Mouse (Mus musculus) gastrocnemius, postnatal 36 days (tissue): Measurements from ENCODE around the gene Lama4. TPM values are rescaled to one million over a fixed set of nuclear protein-coding genes. Genes with fewer than 3 reads are reported as not detected.

Experiments used
- DNase-seq, 2 experiments: peaks; one replicate each; pipeline ENCODE4 v3.0.0; 2022
- intact Hi-C: fragments of 180-260 bp; cut with DNase I; formaldehyde crosslinking; loops from one replicate; pipeline ENCODE4 v1.15.1; 2025
- total RNA-seq, 2 experiments: library from RNA; stranded (reverse); gene quantifications; 2 replicates each; pipeline ENCODE4 v1.2.3; 2021

Lama4 gene
- total RNA-seq, 2 experiments from 2014 or later: 19.0 to 21.4 TPM

DNA sequence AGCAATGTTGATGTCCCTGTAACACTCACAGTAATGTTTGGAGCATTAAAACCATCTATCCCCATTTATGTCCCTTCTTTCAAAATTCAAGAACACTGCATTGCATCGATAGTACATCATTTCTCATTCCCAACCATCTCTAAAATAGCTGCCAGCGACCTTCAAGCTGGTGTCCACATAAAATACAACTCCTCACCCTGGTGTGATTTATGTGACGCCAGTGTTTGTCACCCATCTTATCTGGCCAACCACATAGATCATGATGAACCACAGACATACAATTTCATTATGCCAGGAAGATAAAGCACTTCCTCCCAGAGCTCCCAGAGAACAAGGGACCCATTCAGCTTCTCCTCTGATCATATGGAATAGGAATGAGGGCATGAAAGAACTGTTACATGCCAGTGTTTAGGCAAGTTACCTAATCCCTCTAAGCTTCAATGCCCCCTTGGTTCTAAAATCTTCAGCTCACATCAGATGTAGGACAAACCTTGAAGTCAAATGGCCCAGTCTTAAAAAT lies 79.2 kb downstream of the Lama4 start:
- DNase-seq: no peak
- intact Hi-C loops: no loop called here

DNA sequence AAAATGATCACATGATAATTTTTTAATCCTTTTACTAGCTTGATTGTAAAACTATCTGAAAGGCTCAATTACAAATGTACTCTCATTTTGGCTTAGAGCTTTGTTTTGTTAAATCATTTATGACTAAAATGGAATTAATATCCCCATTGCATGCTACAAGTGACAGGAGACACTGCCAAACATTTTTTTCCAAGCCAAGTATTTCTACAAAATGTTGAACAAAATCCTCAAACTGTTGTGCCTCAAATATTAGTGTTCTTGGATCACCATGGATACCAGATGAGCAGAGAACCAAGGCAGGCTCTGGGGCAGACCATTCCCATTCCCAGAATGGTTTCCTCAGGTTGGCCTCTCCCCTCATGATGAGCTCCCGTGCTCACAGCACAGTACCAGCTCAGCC lies 79.8 kb downstream of the Lama4 start:
- no peak for DNase-seq
- intact Hi-C loops: no loop called here

DNA sequence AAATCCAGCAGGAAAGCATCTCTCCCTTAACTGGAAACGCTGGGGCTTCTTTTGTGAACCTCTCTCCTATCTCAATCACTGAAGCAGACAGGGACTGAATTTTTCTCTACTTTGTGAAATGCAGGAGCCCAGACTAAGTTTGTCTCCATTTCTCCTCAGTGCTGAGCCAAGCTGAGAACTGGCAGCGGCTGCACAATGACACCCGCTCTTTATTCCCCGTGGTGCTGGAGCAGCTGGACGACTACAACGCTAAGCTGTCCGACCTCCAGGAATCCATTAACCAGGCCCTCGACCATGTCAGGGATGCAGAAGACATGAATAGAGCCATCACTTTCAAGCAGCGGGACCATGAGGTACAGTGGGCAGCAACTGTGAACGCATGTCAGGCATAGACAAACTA lies 82.5 kb downstream of the Lama4 start:
- intact Hi-C loops: no loop called here
- DNase-seq: peak in 1 of 2 experiments; percentile 28

DNA sequence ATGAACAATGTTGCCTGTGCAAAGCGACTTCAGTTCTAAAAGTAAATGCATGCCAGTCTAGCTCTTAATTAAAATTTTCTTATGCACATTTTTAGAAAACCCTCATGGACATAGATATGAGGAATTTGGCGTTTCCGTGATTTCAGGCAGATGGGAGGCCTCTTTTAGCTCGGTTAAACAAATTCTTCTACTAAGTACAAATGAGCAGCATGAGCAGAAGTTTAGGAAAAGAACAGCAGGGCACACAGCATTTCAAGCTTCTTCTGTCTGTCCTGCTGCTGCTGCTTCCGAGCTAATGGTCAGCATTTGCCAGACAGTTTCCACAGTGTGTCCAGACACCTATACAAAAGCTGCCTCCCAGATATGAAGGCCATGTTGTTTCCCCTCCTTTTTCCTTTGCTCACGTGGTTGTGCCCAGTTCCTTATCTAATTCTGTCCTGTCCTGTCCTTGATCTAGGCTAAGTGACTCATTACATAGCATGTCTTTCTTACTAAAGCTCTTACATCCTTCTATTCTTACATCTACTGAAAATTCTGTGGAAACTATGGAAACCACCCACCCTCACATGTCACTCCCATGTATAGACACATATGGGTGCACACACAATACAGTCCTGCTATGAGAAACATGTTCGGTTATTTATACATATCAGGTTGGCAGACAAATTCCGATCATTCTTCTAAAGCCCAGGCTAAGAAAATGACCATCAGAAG lies 84.4 kb downstream of the Lama4 start:
- no peak for DNase-seq
- intact Hi-C loops: no loop called here

DNA sequence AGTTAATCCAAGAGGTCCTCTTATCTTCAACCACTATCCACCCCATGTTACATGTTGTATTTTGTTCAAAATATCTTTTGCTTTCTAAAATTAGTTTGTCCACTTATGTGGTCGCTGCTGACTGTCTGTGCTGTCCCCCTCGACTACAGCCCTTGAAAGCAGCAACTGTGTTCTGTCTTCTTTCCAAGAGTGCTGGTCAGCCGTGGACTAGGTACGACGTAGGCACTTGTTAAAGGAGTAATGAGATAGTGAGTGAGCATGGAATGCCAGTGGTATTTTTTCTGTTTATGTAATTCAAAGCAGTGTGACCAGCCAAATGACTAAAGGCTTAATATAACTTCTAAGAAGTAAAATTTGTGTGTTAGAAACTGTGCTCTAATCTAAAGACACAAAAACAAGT lies 90.7 kb downstream of the Lama4 start:
- DNase-seq: no peak

DNA sequence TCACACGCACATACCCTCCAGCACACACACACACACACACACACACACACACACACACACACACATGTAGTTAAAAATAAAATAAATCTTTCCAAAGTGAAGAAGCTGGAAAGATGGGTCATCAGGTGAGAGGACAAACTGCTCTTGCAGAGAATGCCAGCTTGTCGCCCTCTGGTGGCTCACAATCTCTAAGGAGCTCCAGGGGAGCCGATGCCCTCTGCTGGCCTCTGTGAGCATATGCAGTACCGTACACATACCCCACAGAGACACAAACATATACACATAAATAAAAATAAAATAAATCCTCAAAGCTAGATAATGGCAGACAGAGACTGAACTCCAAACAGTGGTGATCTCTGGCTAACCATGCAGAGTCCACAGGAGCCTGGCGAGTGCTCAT lies 99.4 kb downstream of the Lama4 start:
- intact Hi-C loops: no loop called here

More for the DNA sequence above, 90.7 kb downstream of the Lama4 start:
- intact Hi-C loops: no loop called here

DNA sequence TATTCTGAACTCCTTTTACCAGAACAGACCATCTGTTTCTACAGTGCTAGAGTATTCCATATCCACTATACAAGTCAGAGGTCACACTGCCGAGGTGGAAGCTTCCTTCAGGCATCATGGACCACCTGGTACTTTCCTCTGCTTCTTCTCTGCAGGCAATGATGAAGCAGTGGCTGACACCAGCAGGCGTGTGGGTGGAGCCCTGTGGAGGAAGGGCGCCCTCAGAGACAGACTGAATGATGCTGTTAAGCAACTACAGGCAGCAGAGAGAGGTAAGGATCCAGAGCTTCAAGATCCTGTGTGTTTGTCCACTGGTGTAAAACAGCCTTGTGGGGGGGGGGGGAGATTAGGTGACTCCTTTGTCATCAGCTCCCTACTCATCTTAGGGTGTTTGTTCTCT lies 100.1 kb downstream of the Lama4 start:
- DNase-seq: no peak
- intact Hi-C loops: no loop called here

More for the DNA sequence above, 99.4 kb downstream of the Lama4 start:
- DNase-seq: no peak

DNA sequence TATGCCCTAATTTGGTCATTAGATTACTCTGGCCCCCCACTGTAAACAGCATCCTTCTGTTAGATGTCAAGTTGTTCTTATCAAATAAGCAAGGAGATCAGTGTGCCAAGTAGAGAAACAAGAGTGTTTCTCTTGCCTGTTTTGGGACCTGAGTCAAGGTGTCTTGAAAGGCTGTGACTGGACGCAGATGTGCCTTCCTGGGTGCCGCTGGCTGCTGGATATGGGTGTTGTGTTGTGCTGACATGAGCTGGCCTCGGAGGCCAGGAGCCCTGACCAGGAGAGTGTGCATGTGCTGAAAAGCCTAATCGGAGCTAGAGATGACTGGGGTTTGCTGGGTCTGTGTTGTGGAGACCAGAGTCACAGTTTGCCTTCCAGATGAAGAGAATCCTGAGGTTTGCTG lies 100.7 kb downstream of the Lama4 start:
- DNase-seq: no peak
- intact Hi-C loops: no loop called here

DNA sequence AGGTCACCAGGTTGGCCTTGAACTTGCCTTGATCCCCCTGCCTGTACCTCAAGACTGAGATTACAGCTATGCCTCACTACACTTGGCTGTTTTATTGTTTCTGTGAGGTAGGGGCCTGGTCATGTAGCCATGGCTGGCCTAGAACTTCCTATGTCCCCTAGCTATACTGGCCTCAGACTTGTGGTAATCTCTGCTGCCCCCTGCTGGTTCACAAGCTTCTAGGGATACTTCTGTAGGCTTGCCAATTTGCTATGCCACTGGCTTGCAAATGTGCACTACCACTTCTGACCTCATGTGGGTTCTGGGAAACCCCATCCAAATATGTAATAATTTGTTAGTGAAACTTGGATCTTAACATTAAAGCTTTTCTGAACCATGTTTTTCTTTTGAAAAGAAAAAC lies 101.6 kb downstream of the Lama4 start:
- DNase-seq: peak; percentile 45 to 60

DNA sequence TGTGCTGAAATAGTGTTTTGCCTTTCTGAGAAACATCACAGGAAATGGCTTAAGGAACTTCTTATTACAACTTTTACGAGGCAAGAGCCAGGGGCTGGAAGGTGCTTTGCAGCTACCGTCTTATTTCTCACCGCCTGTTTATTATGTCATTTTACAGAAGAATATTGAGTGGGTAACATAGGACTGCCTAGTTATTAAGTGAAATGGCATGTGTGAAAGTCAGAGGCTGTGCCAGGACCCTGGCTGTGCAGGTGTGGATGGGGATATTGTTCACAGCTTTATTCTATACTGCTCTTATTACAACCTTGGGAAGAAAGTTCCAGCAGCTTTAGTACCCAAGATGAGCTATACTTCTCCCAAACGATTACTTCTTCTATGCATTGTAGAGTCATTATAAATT lies 106.7 kb downstream of the Lama4 start:
- DNase-seq: no peak
- intact Hi-C loops: no loop called here

More for the DNA sequence above, 101.6 kb downstream of the Lama4 start:
- intact Hi-C loops: no loop called here

DNA sequence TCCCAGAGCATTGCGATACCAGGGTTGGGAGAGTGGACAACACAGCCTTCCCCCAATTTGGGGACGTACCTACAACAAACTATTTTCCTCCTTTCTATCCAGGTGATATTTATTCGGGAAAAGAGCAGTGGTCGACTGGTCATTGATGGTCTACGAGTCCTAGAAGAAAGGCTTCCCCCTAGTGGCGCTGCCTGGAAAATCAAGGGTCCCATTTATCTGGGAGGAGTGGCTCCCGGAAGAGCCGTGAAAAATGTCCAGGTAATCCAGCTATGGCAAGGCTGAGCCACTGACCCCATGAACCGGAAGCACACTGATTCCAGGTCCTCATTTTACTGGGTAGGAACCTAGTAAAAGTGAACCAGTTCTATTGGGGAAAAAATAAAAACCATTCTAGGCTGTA lies 131.7 kb downstream of the Lama4 start:
- DNase-seq: peak in 1 of 2 experiments; percentile 15
- intact Hi-C loops: no loop called here

DNA sequence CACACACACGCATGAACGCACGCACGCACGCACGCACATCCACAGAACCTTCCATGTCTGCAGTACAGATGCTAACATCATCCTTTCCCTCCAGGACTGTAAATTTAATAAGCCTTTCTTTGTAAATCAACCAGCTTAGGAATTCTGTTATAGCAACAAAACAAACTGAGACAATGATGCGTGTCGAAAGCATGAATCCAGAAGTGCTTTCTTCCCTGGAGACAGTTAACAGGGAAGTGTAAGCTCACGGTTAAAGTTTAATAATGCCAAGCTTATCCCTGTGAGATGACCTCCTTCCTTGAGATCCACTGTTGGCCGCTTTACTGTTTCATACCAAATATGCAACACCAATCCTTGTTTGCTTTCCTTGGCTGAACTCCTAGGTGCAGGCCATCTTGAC lies 133.4 kb downstream of the Lama4 start:
- DNase-seq: no peak
- intact Hi-C loops: no loop called here

DNA sequence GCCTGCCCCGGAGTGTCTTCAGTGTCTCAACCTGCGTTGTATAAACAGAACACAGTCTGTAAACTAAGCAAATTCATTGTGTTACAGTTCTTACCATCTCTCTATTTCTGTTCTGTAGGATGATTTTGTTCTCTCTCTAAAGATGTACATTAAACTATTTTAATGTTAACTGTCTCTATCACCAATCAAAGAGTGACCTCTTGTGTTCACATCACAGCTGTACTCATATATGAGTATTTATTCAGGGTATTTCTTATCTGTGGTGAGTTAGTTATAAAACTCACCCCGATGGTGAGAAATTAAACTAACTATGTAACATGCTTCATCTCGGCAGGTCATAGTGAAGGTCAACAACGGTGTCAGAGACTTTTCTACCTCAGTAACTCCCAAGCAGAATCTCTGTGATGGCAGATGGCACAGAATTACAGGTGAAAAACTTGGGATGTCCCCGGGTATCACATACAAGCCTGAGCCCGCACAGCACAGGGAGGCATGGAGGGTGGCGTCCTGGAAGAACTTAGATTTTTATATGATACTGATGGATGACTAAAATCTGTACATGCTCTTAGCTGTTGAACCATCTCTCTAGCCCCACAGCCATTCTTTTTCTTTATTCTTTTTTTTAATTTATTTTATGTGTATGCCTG lies 139.6 kb downstream of the Lama4 start:
- no peak for DNase-seq
- intact Hi-C loops: no loop called here

DNA sequence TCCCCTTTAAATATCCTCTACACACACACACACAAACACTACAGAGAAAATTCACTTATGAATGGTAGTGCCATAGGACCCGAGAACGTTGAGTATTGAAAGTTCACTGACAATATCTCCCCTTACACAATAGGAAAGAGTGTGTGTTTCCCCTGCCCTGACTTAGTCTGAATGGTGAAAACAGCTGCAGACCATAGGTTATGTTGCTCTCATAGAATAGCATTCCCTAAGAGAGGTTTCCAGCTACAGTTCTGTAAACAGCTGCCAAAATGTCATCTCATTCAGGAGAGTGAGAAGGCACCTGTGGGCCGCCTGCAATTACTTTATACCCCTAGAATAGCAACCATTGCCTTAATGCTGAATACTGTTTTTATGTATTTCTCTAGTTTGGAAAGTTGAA lies 141.1 kb downstream of the Lama4 start:
- intact Hi-C loops: no loop called here

DNA sequence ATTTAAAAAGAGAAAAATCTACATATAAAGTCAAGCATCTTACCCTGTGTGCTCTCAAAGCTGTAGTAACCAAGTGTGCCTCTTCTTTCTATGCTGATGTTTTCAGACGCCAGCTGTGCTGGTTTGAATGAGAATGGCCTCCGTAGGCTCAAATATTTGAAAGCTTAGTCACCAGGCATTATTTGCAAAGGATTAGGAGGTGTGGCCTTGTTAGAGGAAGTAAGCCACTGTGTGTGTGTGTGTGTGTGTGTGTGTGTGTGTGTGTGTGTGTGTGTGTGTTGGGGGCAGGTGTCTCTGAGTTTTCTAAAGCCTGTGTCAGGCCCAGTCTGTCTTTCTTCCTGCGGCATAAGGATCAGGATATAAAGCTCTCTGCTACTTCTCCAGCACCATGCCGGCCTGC lies 141.6 kb downstream of the Lama4 start:
- no peak for DNase-seq
- intact Hi-C loops: no loop called here

More for the DNA sequence above, 141.1 kb downstream of the Lama4 start:
- no peak for DNase-seq

DNA sequence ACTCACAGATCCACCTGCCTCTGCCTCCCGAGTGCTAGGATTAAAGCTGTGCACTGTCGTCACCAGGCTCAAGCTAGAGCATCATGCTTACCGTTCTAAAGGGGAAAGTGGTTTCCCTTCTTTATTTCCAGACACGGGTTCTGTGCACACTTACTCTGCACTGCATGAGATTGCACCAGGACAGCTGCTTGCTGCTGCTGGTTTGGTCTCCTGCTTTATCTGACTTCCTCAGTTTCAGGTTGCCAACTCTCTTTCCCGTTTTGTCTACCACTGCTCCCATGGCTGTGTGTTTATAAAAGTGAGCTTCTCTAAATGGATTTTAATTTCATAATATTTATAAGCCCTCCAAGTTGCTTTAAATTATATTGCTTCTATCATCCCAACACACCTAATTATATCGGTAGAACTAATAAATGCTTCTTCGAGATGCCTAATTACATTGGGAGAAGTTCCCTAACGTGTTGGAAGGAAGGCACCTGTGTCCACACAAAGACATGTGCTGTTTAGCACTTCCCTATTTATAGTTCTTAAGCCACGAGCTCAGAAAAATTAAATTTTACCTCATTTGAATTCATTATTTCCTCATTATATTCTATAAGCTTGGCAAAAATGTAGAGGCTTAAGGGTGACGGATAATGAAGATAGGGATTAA lies 143.6 kb downstream of the Lama4 start:
- intact Hi-C loops: no loop called here
- no peak for DNase-seq

DNA sequence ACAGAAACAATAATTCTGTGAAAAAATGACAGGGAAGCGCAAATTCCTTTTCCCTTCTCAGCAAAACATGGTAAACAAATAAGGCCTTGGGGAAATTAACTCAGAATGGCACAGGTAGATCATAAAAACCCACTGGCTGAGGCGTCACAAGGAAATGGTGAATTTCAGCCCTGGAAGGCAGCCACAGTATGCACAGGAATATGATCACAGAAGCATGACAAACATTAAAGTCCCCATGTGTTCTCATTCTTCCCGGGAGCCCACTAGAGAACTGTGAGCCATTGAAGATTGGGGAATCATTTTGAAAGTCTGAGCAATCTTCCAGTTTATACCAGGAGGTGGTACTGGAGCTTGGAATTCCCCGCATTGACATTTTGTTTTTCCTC lies 144.2 kb downstream of the Lama4 start:
- intact Hi-C loops: no loop called here
- no peak for DNase-seq

DNA sequence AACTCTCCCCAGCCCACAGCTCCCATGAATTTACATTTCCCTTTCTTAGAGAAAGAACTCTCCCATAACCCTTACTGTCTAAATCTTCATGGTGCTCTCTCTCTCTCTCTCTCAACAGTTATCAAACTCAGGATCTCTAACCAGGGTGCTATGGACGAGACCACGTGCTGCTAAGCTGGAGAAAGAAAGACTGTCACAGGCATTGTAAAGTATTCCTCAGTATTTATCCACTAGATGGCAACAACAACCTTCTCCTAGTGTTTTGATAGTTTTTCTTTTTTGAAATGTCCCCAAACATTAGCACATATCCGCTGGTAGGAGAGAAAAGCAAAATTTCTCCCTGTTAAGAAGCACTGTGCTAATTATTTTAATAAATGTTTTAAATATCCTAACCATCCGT lies 156.1 kb downstream of the Lama4 start:
- intact Hi-C loops: no loop called here

DNA sequence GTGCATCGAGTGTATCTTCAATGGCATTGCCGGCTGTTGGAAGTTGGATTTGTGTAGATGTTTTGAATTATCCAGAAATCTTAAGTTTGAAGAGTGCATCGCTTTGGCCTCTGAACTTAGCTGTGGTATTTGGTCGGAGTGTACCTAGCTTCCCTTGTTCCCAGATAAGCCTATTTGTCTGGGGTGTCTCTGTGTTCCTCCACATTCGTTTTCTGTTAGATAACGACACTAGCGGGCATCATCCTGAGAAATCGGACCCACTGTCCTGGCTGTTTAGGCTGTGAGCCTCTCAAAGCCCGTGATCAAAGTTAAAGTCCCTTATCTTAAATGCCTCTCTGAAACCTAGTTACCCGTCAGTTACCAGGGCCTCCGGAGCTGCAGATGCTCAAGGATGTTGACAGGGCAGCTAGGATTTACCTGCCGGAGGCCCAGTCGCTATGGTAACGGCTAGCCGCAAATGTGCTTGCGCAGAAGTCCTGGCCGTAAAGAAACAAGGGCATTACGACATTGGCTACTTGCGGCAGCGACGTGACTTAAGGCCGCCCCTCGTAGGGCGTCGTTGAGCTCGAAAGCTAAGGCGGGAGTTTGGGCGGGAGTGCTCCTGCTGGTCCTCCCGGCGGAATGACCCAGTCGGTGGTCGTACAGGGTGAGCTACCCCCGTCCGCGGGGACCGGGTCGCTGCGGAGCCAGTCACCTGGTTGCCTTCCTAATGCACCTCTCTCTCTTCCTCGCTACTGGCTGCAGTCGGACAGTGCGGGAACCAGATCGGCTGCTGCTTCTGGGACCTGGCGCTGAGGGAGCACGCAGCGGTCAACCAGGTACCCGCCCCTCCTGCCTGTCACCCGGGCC lies 168.4 kb downstream of the Lama4 start, which contains the start of the genes Fam229b and Tube1:
TSS of gene Fam229b (minus strand) at position 453 of the 849 bp plus-strand sequence.
TSS of gene Tube1 (plus strand) at position 515 of the 849 bp plus-strand sequence.
- DNase-seq: peak; percentile 77 to 81
- intact Hi-C loops: no loop called here

More for the DNA sequence above, 156.1 kb downstream of the Lama4 start:
- no peak for DNase-seq

DNA sequence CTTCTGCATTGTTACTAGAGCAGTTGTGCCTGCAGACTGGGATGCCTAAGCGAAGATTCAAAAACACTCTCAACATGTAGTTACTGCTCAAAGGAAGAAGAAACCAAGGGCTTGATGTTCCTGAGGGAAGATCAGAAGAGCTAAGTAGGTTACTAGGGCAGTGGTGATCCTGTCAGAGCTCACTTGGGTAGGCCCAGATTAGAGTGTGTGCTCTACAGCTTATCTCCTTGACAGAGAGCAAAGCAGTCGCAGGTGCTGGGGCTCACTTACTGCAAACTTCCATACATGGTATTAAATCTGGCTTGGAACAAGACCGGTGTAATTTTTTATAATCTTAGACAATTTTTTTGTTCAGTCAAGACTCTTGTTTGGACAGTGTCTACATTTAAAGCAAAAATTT lies 172.5 kb downstream of the Lama4 start:
- intact Hi-C loops: no loop called here
- DNase-seq: no peak
